Mouse (Mus musculus): ENCODE results near the gene Ilf2.

Gene Ilf2

DNA sequence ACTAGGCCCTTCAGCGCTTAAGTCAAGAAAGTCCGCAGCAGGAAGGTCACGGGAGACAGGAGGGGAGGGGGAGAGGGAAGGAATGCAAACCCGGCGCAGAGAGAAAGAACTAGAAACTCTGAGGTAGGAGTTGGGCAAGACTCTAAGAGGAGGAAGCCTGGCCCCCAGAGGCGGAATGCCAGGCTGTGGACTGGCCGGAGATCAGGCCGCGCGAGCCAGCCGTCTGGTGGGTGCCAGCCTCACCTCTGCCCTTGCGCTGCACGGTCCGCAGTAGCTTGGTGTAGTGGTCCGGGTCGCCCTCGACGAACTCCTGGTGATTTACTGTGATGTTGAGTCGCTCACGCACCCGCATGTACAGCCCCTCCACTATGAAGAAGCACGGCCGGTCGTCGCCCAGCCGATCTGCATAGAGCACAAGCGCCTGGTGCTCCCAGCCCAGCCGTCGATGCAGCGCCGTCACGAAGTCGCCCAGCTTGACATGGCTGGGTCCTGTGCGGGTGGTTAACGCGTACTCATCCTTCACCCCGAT is 11.3 kb upstream of the Ilf2 start:
- no peak for DNase-seq

DNA sequence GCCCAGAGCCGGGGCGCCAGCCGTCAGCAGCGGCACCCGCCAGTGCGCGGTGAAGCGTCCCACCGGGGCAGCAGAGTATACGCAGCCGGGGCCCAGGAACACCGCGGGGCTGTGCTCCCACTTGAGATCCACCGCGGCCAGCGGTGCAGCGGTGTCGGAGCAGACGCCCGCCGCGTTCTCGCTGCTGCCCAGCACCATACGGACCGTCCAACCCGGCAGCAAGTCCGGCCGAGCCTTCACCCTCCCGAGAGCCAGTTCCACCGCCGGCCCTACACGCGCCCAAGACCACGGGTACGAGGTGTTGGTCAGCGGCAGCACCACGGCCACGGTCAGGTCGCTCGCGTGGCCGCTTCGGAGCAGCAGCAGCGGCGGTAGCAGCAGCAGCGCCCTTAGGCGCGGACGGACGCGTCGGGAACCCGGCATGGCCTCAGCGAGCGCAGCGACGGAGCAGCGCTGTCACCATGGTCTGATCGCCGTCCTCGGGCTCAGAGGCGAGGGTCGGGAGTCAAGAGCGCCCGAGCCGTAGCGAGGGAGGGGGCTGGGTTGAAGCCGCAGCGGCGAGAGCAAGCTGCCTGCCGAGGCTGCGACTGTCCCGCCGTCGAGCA is 10.7 kb upstream of the Ilf2 start:
- no peak for DNase-seq

- DNase-seq, result no peak
Measured at GRCm38 (mm10) chr3:90465686-90466310, 10.1 kb upstream of the Ilf2 start, which contains the start of gene Npr1. Gene Npr1 (minus strand): TSS chr3:90465866.

DNA sequence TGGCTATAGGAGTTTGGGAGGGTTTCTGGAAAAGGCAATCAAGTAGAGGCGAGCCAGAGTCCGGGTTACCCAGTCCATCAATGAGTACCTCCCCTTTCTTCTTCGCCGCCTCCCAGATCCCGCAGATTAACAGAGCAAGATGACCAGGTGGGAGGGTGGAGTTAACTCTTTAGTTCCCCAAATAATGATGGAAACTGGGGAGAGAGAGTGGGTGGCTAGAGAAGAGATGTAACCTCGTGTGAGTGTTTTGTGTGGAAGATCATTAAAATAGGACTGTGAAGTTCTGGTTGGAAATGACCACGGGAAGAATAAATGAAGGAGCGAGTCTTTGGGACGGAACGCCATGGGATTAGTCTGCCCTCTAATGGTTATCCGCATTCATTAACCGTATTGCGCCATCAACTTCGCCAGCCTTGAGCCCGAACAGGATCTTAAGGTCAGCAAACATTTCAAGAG is 9.6 kb upstream of the Ilf2 start:
- peak; percentile 45 for DNase-seq

- no peak for DNase-seq
Measured at GRCm38 (mm10) chr3:90467618-90468300, 8.2 kb upstream of the Ilf2 start.

DNA sequence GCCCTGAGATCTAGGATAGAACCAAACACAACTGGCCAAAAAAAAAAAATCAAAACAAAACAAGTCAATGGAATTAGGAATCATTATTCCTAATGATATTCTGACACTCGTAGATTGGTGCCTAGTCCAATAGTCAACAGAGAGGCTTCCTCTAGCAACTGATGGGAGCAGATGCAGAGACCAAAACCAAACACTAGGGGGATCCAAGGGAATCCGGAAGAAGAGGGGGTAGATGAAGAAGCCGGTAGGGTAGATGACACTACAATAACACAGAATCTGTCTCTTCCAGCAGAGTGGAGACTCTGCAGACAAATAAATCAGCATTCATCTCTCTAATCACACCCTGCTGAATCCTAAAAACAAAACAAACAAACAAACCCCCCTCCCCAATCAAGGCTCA is 3.7 kb upstream of the Ilf2 start:
- no peak for DNase-seq

GRCm38 (mm10) chr3:90475151-90475830 is 635 bp upstream of the Ilf2 start:
- no peak for DNase-seq

DNA sequence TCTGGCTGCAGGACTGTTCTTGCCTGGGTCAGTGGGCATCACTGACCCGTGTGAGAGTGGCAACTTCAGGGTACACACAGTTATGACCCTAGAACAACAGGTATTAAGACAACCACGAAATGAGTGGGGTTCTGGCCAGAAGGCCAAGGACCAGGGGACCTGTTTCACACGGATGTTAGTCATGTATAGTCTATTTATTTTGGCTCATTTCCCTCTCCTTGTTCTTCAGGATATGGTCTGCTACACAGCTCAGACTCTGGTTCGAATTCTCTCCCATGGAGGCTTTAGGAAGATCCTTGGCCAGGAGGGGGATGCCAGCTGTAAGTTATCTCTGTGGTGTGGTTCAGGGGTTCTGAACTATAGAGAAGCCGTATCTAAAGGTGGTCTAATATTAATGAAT is 11.1 kb downstream of the Ilf2 start:
- DNase-seq, result no peak

DNA sequence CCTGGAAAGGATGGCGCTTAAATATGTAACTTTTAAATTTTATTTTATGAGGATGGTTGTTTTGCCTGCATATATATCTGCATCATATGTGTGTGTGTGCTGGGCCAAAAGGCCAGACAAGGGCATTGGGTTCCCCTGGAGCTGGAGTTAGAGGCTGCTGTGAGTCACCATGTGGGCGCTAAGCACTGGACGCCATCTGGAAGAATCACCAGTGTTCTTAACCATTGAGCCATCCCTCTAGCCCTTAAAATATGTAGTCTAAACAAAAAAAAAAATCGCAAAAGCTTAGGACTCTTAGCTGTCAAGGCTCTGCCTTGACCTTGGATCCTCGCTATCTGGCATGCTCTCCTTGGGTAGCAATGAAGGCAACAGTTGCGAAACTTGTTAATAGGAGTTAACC is 12.7 kb downstream of the Ilf2 start:
- no peak for DNase-seq

DNA sequence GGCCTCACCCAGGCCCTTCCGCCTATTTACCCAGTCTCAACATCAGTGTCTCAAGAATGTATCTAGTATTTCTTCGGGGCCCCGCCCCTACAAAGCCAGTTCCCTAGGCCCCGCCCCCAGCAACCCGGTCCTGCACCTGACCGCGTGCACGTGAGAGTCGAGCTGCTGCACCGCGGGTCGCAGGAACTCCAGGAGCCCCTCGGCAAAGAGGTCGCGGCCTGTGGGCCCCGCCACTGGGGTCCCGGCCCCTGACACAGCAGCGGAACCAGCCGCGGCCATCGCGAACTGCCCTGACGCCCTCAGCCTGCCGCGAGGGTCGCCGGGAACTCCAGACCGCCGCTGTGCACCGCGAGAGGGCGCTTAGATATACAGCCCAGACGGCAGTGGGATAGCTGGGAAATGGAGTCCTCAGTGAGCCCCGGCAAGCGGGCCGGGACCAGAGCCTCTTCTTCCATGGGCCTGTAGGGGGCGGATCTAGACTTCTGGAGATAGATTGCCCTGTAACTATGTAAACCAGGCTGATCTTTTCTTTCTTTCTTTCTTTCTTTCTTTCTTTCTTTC is 14.8 kb downstream of the Ilf2 start, which contains the start of gene Snapin:
Gene Snapin, minus strand, starts transcription at position 338 of the 561 bp plus-strand sequence.
- DNase-seq, result peak; percentile 93

GRCm38 (mm10) chr3:90491350-90491749 is 15.4 kb downstream of the Ilf2 start:
- no peak for DNase-seq

- DNase-seq, result no peak
Measured at GRCm38 (mm10) chr3:90493831-90494540, 18.1 kb downstream of the Ilf2 start.

- no peak for DNase-seq
Measured at GRCm38 (mm10) chr3:90495850-90496525, 20.1 kb downstream of the Ilf2 start.

GRCm38 (mm10) chr3:90497597-90497996 is 21.7 kb downstream of the Ilf2 start:
- no peak for DNase-seq

- no peak for DNase-seq
Measured at GRCm38 (mm10) chr3:90503444-90503843, 27.5 kb downstream of the Ilf2 start.

DNA sequence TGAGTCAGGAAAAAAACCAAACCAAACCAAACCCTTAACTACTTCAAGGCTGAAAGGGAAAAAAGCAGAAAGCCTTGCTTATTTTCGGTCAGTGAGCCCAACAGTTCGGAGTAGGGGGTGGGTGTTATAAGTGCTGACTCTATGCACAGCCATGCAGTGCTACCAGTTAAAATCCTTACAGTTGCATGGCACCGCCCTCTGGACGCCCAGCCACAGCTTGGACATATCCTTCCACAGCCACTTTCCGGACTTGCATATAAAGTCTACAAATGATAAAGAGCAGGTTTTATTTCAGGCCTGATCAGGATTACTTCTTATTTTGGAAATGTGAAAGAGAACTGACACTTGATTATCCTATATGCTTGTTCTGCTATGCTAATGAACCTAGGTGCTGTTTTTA is 29.3 kb downstream of the Ilf2 start:
- DNase-seq, result no peak

DNA sequence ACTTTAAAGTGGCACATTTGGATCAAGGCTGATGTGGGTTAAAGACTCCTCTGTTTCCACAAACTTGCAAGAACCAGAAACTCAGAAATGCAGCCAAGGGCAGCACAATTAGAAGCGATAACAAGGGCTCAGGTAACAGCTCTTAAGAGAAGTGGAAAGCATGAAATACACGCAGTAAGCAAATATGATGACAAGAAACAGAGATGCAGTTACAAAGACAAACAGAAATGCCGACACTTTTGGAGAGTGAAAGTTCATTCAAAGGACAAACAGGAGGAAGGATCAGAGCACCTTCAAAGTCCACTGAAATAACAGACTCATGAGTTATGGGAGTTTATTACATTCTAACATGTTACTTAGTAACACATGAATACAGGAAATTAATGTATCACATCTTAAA is 30.4 kb downstream of the Ilf2 start:
- DNase-seq, result no peak

DNA sequence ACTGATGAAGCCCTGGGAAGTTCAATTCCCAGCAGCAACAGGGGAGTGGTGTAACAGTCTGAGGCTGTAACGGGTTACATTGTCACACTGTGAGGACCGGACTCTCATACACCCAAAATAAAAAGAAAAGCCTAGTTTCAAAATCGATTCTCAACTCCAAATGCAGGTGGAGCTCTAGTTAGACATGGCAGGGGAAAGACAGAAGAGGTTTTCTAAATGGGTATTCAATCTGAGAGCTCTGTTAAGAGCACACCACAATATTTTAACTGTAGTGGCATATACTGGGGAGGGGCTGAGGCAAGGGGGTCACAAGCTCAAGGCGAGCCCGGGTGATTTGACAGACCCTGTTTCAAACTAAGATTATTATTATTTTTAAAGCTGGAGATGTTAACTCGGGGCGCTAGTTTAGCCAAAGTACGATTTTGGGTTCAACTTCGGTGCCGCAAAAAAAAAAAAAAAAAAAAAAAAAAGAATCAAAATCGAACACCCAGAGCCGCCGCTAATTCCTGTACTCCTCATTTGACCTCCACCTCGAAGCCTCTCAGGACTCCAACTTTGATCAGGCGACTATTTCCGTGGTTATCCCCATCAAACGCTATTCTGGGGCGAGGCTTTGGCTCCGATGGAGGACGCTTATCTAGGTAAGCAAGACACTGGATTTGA is 32.5 kb downstream of the Ilf2 start:
- no peak for DNase-seq

- DNase-seq, result peak; percentile 99
Measured at GRCm38 (mm10) chr3:90508950-90509746, 33.2 kb downstream of the Ilf2 start, which contains the start of gene Chtop. Gene Chtop (minus strand): TSS chr3:90509498.

DNA sequence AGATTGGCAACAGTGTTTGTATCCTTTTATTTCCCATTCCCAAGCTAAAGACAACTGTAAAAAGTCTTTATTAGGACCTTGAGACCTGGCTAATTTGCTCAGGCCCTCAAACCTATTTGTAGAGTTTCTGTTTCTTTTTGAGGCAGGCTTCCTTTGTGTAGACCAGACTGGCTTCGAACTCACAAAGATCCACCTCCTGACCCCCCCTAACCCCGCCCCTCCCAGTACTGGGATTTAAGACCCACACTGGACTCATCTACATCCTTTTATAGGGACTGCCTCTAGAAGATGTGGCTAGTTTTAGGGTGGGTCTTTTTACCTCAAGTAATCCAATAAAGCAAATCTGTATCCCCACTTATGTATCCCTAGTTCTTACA is 33.8 kb downstream of the Ilf2 start:
- DNase-seq, result no peak
